Mouse (Mus musculus) spleen, postnatal 4 days (tissue): ENCODE results near the gene Abcd4.

Experiments
- DNase-seq, 2 experiments: peaks; one replicate each; pipeline ENCODE4 v3.0.0; 2022; ENCODE audit warnings: low spot score in 2 of 2

Abcd4 gene

DNA sequence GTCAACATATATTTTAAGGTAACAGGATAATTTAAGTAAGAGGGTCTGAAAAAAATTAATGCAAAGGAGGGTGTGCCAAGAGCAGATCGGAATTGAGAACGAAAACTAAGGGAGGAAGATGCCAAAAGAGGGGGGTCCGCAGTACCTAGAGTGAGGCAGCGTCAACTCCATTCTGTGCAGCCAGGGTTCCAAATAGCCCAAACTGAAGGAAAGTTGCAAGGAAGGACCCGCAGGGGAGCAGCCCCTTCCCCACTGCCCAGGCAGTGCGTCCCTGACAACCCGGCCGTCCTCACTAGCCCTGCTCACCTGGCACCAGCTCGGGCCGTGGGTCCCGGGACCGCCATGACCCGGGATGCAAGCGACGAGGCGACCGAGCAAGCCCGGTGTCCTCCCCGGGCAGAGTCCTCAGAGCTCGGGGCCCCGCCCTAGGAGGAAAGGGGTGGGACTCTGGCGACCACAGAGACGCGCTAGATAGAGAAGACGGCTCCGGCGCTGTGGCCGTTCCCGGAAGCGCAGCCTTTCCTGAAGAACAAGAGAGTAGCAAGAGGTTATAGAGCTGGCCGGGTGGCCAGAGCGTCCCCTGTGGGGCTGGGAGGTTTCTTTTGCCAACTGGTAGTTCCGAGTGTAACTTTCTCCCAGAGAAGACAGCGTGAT, at the start of gene Abcd4:
Gene Abcd4 (minus strand): TSS at position 437 of the 654 bp plus-strand sequence.
- DNase-seq, result peak; percentile 93 to 95

DNA sequence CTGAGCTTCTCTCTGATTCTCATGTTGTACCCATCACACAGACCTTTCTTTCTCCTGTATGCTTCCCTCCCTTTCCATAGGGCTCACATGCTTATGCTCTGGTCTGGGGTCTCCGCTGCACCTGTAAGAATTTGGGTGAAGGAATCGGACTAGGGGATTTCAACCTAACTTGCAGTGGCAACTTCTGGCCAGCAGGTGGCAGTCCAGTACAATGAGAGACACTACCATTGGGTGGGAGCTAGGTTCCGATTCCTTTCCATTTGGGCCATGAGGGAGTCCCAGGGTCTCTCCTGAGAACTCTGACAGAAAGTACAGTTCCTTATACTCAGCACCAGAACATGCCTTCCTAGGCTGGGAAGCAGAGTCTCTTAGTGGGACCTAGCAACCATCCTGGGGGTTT, 36.7 kb upstream of the Abcd4 start:
- DNase-seq, result peak; percentile 43 to 82

DNA sequence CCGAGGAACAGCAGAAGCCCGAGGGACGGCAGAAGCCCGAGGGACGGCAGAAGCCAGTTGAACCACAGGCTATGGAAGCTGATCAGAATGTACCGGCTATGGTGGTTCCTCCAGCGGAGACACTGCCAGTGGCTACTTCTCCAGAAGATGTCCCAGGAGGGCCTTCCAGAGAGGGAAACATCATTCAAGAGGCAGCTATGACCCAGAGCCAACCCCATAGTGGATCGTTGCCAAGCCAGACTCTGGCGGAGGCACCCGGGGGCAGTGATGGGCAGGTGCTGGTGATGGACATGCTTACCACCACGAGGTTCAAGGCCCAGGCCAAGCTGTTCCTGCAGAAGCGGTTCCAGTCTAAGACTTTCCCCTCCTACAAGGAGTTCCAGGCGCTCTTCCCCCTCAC, 33.0 kb upstream of the Abcd4 start:
- no peak for DNase-seq

DNA sequence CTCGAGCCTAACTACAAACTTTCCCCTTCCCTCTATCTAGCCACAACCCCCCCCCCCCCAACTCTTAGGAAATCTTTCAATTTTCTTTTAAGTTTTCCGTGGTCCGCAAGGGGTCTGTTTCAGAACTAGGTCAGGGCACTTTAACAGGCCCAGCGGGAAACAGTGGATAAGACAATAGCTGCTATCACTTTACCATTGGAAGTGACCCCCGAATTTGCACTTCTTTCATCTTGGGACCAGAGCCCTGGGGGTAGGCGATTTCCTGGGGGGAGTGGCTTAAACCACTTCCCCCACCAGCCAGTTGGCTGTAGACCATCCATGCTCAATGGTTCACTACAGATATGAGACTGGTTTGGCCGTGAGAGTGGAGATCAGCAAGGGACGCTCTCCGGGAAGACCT, 23.4 kb upstream of the Abcd4 start, which contains the start of gene Vrtn:
Gene Vrtn (plus strand): TSS at position 366 of the 400 bp plus-strand sequence.
- no peak for DNase-seq

DNA sequence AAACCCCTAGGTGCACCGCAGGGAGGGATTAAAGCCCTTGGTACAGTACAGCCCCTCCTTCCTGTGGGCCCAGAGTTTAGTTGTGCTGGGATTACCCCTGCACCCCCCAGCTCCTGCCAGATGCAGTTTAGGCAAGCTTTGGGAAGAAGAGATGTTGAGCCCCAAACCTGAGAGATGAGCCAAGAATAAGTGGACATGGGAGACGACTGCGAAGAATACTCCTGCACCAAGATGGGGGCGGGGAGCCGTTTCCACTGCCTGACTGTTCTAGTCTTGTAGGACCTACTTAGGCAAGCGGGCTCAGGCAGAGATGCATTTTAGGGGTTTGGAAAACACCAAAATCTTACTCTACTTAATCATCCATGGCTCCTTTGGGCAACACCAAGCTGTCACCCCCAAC, 23.0 kb upstream of the Abcd4 start:
- DNase-seq, result no peak

DNA sequence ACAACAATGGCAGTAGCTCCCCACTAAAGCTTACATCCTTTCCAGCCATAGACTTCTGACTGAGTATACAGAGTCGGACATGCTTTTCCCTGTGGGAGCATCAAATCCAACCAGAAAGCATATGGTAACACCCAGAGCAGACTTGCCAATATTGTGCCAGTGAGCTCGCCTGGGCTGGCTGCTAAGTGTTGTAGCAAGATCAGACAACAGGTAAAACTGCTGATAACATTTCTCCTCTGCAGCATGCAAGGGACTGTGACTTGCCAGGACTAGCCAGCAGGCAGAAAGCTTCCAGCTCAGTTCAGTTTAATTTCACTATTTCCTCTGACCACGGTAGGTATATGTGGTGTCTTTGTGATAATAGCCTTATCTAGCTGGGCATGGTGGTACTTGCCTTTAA, 14.7 kb upstream of the Abcd4 start:
- no peak for DNase-seq

DNA sequence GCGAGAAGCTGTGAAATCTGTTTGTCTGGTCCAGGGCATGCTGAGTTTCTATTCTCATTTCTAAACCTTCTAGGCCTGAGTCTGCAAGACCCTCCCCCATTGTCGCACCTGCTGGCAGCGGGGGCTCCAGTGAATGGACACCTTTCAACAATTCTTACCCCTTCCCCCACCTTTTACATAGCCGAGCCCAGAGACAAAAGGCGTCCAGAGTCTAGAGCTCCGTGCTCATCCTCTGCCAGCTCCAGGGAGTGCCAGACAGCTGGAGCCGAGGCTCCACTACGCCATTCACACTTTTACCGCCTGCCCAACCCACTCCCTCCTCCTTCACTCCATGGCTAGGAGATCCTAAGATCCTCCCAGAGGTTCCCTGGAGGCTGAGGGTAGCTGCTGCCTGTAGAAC, 7.9 kb upstream of the Abcd4 start:
- no peak for DNase-seq

DNA sequence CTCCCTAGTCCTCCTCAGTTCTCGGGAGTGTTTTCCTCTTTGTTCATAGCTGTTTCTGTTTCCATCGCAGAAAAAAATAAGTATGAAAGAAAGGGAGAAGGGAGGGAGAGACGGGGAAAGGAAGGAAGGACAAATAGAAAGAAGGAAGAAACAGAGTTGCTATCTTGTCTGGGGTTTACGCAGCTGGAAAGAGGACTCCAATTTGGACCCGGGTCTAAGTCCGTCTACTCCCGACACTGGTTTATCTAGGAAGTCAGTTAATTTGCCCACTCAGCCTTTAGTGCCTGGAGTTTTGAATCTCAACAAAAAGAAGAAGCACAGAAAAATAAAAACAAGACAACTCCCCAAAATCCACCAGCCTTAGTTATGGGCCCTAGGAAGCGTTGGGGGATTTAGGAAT, 7.4 kb upstream of the Abcd4 start:
- DNase-seq, result no peak

DNA sequence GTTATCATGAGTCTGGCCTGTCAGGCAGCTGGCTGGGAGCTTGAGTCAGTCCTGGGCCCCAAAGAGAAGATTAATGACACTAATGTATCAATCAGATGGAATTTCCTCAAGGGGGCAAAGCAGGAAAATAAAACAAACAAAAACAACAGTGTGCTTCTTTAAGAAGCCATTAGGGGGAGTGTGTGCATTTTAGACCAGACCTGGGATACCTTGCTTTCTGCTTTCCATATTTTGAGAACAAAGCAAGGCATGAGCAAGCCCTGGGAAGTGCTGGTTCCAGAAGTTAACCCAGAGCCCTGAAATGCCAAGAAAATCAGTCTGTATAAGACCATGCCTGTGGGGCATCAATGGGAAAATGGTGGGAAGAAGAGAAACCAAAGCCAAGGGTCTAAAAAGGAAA, 3.8 kb upstream of the Abcd4 start:
- DNase-seq, result no peak

DNA sequence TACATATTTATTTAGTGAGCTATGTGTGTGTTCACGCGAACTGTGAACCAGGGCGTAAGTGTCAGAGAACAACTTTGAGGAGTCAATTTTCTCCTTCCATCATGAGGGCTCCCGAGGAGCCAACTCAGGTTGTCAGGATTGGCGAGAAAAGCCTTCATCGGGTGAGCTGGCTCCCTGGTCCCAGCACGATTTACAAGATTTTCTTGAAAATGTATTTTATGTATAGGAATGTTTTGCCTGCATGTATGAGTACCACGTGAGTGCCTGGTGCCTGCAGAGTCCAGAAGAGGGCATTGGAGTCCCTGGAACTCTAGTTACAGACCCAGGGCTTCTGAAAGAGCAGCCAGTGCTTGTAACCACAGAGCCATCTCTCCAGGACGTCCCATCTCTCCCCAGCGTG, 450 bp upstream of the Abcd4 start:
- no peak for DNase-seq

DNA sequence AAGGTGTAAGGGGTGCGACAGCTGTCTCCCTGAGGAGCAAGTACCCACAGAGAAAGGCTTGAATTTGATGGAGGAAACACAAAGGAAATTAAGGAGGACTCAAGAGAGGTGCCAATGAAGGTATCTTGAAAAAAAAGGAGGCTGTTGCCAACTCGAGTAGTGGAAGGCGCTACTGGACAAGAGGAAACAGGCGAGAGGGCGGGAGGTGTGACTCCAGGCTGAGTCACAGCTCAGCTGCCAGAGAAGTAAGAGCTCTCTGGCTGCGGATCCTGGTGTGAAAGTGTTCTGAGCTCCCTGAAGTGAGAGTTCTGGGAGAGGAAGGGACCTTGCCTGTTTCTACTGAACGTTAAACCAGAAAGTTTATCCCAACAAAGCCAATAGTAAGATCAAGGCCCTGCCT, 2.7 kb downstream of the Abcd4 start:
- DNase-seq, result no peak

DNA sequence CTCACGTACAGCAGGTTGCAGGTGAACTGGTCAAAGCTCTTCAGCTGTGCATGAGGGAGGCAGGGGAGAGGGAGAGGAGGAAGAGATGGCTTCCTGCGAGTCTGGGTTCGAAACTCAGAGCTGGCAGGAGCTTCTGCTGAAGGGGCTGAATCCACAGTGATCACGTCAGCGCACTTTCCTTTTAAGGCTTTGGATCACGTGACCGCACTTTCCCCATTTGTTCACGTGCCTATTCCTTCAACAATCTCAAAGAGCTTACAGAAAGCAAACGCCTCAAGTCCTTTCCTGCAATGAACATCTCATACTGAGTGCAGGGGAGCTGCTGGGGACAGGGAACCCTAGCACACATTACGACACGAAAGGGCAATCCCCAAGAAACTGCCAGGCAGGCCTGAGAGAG, 3.2 kb downstream of the Abcd4 start:
- DNase-seq, result no peak

DNA sequence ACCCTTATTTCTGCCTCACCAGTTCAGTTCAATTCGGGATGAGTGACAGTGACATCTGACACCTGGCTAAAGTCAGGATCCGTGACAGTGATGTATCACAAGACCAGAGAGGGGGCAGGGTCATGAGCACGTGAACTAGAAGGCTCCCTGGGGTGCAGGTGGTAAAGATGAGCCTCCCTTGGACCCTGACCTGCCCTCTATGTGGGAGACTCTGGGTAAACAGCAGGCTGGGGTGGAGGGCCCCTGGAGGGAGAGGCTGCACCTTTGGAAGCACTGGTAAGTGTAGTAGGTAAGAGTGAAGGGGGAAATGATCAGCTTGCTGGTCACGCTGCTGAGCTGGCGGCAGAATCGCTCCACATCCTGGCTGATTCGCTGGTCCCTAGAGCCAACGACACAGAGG, 4.7 kb downstream of the Abcd4 start:
- no peak for DNase-seq

DNA sequence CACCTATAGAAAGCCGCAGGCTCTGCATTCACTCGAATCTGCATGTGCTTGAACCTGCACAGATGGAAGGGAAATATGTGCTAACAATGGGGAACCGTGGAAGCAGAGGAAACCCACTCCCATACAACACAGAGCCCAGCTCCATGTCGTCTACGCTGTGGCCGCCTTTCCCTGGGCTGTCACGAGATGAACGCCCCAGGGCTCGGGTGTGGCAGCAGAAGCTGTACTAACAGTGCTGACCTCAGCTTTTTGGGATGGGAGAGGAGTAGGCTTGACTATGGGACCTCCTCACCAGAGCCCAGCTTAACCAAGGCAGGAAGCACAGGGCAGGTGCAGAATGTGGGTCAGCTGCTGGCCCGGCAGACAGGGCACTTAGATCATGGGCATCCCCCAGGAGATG, 5.5 kb downstream of the Abcd4 start:
- DNase-seq, result no peak

DNA sequence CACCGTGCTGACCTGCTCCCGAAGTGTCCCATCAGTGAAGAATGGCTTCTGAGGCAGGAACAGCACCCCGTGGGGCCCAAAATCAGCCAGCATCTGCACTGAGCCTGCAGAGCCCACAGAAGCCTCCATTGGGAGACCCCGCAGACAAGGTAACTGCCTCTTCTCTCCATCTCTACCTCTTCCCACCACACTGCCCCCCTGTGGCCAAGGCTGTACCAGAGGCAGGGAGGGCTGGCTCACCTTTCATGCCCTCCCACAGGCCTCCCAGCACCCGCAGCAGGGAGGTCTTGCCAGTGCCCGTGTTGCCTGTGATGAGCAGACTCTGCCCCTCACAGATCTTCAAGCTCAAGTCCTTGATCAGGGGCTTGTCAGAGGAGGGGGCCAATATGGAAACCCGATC, 11.4 kb downstream of the Abcd4 start:
- DNase-seq, result peak; percentile 22 to 72

DNA sequence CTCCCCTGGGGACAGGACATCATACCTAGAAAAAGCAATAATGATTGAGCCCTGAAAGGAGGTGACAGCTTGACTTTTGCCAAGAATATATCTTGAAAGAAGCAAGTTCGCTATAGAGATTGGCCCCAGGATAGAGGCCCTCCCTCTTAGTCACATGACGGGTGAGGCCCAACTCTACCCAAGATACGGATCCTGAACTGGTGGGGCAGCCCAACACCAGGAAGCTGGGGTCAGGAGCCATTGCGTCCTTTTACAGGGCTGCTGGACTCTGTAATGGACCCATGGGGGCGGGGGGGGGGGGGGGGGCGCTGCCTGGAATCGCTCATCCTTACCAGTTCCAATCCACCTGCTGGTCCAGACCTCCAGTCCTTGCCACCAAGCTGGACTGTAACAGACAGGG, 13.2 kb downstream of the Abcd4 start:
- DNase-seq, result no peak

DNA sequence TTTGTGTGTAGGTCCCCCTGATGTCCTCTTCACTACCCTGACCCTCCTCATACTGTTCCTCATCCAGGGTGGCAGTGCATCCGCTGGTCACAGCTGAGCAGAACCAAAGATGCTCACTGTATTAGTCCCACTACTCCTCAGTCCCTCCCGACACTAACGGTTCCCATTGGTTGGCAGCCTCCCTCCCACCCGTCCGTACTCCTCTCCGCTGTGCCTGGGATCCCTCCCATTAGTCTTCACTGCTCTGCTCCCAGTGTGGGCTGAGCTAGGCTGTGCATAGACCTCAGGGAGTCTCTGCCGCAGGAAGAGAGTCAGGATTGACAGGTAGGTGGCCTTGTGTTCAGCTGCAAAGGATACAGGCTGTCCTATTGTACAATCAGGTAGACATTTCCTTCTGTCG, 18.9 kb downstream of the Abcd4 start:
- no peak for DNase-seq

DNA sequence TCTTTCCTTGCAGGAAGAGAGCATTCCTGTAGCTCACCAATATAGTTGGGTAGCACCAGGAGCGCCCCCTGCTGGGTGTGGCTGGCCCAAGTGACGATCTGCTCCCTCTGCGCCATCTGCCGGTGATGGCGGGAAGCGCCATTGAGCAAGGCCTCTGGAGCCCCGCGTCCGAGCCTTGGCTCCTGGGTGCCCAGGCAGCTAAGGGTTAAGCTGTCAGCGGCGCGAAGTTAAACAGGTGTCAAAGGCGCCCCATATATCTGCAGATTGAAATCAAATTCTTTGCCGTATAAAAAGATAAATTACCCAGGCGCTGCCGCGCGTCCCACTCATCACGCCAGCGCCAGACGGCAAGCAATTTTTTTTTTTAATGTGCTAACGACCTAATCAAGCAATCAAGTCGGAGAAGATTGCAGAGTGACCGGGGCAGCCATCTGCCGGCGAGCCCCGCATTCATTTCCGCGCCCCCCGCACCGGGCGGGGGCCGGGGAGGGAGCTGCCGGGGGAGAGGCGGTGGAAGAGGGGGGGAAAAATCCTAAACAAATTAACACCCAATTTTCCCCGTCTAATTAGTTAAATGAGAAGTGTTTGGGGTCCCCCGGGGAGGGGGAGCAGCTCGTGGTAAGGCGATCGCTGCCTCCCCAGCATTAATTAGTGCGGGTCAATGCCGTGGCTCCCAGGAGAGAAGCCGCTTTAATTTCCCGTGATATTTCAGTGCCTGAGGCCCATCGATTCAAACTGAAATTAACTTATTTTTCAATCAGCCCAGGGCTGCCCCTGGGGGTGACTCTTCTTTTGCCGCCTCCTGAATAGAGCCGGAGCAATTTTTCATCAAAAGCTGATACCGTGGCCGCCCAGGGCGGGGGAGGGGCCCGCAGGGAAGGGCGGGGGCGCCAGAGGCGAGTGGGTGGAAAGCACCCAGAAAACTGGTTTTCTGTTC, 27.1 kb downstream of the Abcd4 start:
- DNase-seq, result peak; percentile 89 to 99

DNA sequence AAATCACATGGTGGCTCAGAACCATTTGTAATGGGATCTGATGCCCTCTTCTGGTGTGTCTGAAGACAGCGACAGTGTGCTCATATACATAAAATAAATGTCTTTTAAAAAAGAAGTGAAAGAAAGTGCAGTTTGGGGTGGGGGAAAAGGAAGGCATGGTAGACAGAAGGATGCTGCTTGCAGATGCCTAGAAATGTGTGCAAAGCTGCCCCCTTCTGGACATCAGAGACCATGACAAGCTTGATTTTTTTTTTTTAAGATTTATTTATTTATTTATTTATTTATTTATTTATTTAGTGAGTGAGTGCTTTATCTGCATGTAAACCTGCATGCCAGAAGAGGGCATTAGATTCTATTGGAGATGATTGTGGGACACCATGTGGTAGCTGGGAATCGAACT, 35.9 kb downstream of the Abcd4 start:
- DNase-seq, result no peak

DNA sequence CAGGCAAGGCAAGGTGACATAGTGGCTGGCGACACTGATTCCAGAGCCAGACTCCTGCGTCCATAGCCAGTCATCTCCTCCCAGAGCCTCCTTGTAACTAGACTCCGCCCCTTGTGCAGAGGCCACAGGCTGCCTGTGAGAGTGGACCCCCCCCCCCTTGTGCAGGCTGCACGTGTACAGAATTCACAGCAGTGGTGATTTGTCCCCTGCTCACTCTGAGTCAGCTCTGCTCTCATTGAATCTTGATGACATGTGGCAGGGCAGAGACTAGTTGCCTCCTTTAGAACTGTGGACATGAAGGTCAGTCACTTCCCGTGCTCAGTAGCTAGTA, 38.8 kb downstream of the Abcd4 start:
- no peak for DNase-seq

DNA sequence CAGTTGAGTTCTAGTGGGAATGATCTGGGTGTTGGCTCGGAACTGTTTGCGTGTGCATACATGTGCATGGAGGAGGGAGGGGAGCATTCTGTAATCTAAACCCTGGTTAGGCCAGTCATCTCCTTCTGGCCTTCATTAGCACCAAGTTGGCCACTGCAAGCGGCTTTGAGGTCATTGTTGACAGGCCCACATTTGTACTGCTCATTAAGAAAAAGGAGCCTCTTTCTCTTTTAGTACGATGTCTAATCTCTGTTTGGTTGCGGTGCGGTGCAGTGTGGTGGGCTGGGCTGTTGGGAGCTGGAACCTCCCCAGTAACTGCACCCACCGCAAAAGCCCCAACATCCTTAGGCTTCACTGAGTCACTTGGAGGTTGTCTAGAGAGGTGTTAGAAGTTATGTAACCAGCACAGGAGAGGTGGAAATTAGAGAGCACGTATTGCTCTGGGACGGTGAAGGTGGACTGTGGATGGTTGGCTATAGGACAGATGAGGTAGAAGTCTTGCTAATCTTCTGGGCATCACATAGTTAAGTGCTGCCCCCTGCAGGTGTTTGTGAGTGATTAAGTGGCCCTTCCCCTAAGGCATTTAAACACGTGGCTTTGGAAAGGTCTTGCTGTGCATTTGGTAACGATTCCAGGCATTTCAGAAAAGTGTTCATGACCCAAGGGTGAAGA, 39.3 kb downstream of the Abcd4 start:
- no peak for DNase-seq

DNA sequence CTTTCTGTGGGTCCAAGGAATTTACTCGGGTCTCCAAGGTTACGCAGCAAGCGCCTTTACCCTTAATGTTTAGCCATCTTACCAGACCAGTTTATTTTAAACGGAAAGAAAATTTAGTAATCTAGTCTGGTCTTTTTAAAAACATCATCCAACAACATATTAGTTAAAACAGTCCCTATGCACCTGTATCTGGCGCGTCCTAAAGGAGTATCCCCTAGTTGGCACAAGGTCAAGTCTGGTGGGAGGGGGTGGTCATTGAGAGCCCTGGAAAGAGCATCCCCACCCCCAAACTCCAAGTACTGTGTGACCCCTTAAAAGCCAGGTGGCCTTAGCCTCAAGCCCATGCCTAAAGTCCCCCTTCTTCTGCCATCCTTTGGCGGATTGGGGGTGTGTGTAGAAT, 44.1 kb downstream of the Abcd4 start:
- DNase-seq, result no peak

DNA sequence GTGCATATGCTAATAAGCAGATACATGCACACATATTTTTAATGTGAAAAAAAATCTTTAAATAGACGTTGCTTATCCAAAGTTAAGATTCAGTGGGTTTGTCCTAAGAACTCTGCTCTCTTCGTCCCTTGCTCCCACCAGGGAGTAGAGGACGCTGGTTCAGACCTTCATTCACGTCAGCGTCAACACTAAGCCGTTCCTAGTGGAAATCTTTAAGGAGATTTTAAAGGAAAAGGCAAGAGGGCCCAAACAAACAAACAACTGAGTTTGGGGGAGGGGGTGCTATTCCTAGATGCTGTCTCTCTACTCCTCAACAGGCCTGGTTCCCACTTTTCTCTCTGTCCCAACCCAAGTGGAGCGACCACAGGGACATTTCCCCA, 44.9 kb downstream of the Abcd4 start:
- no peak for DNase-seq
